Mouse (Mus musculus): Measurements from ENCODE around the gene Tubb5. TPM values are rescaled to one million over a fixed set of nuclear protein-coding genes. Genes with fewer than 3 reads are reported as not detected.

The Tubb5 gene
- polyA plus RNA-seq (2017; shearing (Covaris generic)) = 65.8 TPM

DNA sequence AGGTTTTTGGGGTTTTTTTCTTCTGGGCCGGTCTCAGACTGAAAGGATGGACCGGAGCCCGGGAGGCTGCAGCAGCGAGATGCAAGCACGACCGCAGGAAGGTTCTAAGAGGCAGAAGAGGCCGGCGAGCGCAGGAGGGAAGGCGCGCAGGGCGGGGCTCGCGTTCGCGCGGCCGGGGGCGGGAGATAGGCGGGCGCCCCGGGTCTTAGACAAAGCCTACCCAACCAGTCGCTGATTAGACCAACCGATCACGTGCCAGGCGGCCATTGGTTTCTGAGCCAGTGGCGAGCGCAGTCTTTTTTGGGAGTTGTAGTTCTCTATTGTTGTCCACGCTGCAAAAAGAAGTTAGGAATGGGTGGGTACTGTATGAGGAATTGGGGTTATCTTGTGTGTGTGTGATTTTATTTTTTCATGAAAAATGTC lies at the start of gene Tubb5:
TSS of gene Tubb5 (minus strand) at position 185 of the 423 bp plus-strand sequence.

DNA sequence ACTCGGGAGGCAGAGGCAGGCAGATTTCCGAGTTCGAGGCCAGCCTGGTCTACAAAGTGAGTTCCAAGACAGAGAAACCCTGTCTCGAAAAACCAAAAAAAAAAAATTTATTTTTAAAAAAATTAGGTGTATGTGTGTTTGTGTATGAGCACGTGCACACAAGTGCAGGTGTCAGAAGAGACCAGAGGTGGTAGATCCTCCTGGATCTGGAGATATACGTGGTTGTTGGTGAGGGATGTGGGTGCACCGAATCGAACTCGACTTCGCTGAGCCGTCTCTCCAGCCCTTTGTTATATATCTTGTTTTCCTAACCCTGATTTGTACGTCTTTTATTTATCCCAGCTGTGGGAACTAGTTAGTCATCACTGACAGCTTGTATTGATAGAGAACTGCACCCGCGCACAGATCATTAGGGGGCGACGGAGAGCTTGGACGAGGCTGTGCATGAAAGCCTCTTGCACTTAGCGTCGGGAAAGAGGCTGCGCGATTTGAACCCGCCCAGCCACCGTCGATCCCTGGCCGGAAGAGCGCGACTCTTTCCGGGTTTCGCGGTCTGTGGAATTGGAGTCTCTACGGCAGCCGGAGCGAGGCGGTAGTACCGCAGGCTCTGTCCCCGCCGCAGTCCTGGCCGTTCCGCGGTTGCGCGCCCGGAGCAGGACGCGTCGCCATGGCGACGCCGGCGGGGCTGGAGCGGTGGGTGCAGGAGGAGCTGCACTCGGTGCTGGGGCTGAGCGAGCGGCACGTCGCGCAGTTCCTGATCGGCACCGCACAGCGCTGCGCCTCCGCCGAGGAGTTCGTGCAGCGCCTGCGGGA lies 41.3 kb upstream of the Tubb5 start, which contains the start of gene Dhx16:
TSS of gene Dhx16 (plus strand) at position 575 of the 813 bp plus-strand sequence.

GRCm38 (mm10) chr17:35865481-35866280 lies 27.6 kb upstream of the Tubb5 start, which contains the start of gene Ppp1r18:
Gene Ppp1r18, plus strand, starts transcription at chr17:35865593.

GRCm38 (mm10) chr17:35861198-35861857 lies 23.2 kb upstream of the Tubb5 start, which contains the start of gene Nrm:
Gene Nrm, plus strand, starts transcription at chr17:35861318.

DNA sequence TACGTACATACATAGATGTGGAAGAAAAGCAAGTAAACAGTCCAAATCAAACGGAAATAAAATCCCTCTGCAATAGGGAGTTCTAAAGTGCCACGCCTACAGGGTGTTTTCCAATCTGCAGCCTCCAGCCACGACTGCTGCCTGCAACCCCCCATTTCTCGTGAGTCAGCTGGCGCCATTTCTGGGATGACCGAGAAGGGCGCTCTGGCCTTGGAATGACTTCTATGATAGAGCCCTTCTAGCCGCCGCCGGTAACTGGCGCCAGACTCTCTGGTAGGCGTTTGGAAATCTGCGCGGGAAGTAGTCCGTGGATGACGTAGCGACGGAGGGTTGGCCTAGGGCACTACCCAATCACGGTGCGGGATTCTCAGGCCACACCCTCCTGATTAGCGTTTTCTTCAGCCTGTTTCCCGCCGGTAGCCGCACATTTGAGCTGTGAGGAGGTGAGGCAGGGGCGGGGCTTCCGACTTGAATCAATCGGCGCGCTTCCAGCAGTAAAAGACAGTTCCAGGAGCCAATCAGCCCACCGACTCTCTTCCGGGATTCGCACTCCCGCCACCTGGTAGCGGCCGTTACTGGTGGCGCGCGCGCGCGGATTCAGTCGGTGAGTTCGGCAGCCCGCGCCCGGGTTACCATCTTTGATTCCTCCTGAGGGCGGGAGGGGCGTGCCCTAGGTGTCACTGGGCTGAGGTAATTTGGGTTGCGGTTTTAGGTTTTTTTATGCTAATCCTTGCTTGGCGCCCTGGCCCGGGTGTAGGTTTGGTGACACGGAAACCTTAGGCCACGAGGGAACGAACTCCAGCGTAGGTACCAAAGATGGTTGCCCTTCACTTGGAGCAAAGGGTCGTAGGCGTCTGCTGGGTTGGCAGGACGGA lies 3.2 kb upstream of the Tubb5 start, which contains the start of gene Mdc1:
TSS of gene Mdc1 (plus strand) at position 440 of the 875 bp plus-strand sequence.

GRCm38 (mm10) chr17:35822964-35823937 lies 14.9 kb downstream of the Tubb5 start, which contains the start of gene Flot1:
Gene Flot1, plus strand, starts transcription at chr17:35823230.

DNA sequence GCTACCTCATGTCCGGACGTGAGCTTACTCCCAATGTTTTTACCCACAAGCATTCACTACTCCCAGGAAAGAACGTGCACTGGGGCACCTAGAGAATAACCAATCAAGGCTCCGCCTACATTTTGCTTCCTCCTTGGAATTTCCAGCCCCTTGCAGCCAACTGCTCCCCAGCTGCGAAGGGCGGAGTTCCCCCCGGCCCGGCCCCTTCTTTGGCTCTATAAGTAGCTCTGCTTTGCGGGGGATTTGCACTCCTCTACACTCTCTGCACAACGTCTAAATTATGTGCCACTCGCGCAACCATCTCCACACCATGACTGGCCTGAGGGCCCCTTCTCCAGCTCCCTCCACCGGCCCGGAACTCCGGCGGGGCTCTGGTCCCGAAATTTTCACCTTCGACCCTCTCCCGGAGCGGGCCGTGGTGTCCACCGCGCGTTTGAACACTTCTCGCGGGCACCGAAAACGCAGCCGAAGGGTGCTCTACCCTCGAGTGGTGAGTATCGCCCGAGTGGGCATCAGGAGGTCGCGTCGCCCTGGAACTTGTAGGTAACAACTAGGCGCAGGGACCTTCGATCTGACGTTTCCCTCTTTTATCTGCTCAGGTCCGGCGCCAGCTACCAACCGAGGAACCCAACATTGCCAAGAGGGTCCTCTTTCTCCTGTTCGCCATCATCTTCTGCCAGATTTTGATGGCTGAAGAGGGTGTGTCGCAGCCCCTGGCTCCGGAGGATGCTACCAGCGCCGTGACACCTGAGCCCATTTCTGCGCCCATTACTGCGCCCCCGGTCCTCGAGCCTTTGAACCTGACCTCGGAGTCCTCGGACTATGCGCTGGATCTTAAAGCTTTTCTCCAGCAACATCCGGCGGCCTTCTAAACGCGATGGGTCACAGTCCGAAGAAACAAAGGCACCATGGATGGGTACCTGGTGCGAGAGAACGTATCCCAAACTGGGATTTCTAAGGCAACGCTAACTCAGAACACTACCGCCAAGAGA lies 16.4 kb downstream of the Tubb5 start, which contains the start of gene Ier3:
TSS of gene Ier3 (plus strand) at position 246 of the 992 bp plus-strand sequence.

Other genes with a start within 250 kb of the Tubb5 start
- not detected for gene Sfta2, start 236.8 kb downstream of the Tubb5 start, polyA plus RNA-seq (2017; shearing (Covaris generic))
- gene Gm9573, start 211.7 kb downstream of the Tubb5 start, polyA plus RNA-seq (2017; shearing (Covaris generic)) = not detected
- 0.48 TPM for gene Mucl3, start 194.6 kb downstream of the Tubb5 start, polyA plus RNA-seq (2017; shearing (Covaris generic))
- gene Vars2, start 170.7 kb downstream of the Tubb5 start, polyA plus RNA-seq (2017; shearing (Covaris generic)) = 11.9 TPM
- 18.6 TPM for gene Gtf2h4, start 164.6 kb downstream of the Tubb5 start, polyA plus RNA-seq (2017; shearing (Covaris generic))
- 10.4 TPM for gene Ddr1, start 133.7 kb downstream of the Tubb5 start, polyA plus RNA-seq (2017; shearing (Covaris generic))
- 50.6 TPM for gene Ier3, start 16.6 kb downstream of the Tubb5 start, polyA plus RNA-seq (2017; shearing (Covaris generic))
- gene Flot1, start 15.1 kb downstream of the Tubb5 start, polyA plus RNA-seq (2017; shearing (Covaris generic)) = 65.4 TPM
- gene Mdc1, start 3.2 kb upstream of the Tubb5 start, polyA plus RNA-seq (2017; shearing (Covaris generic)) = 9.3 TPM
- gene Nrm, start 23.0 kb upstream of the Tubb5 start, polyA plus RNA-seq (2017; shearing (Covaris generic)) = 33.0 TPM
- 388 TPM for gene Ppp1r18, start 27.3 kb upstream of the Tubb5 start, polyA plus RNA-seq (2017; shearing (Covaris generic))
- gene Dhx16, start 41.5 kb upstream of the Tubb5 start, polyA plus RNA-seq (2017; shearing (Covaris generic)) = 63.9 TPM
- gene 2310061I04Rik, start 59.1 kb upstream of the Tubb5 start, polyA plus RNA-seq (2017; shearing (Covaris generic)) = 37.3 TPM
- 6.7 TPM for gene Atat1, start 71.8 kb upstream of the Tubb5 start, polyA plus RNA-seq (2017; shearing (Covaris generic))
- gene Mrps18b, start 78.1 kb upstream of the Tubb5 start, polyA plus RNA-seq (2017; shearing (Covaris generic)) = 96.6 TPM
- 52.3 TPM for gene Ppp1r10, start 78.1 kb upstream of the Tubb5 start, polyA plus RNA-seq (2017; shearing (Covaris generic))
- gene Abcf1, start 131.5 kb upstream of the Tubb5 start, polyA plus RNA-seq (2017; shearing (Covaris generic)) = 138 TPM
- gene Gnl1, start 141.5 kb upstream of the Tubb5 start, polyA plus RNA-seq (2017; shearing (Covaris generic)) = 69.5 TPM
- gene Prr3, start 141.9 kb upstream of the Tubb5 start, polyA plus RNA-seq (2017; shearing (Covaris generic)) = 27.8 TPM
- gene H2-T24, start 182.3 kb upstream of the Tubb5 start, polyA plus RNA-seq (2017; shearing (Covaris generic)) = 7.9 TPM
- gene H2-T23, start 194.5 kb upstream of the Tubb5 start, polyA plus RNA-seq (2017; shearing (Covaris generic)) = 468 TPM
- 180 TPM for gene H2-T22, start 204.4 kb upstream of the Tubb5 start, polyA plus RNA-seq (2017; shearing (Covaris generic))
- gene Gm6034, start 204.7 kb upstream of the Tubb5 start, polyA plus RNA-seq (2017; shearing (Covaris generic)) = 0.69 TPM
- not detected for gene Gm11127, start 220.1 kb upstream of the Tubb5 start, polyA plus RNA-seq (2017; shearing (Covaris generic))